Mouse (Mus musculus) cerebellum, adult 2 months (tissue): Measurements from ENCODE around the gene Yars.

ENCODE experiments used
- CTCF ChIP-seq: fragments of 200-500 bp; IDR thresholded peaks from 2 replicates; pipeline ENCODE4 v1.5.1; 2011; ENCODE audit warnings: low read depth, mild to moderate bottlenecking, control low read depth, low read length, moderate library complexity, borderline replicate concordance; ENCODE audit not compliant: insufficient read depth
- POLR2A ChIP-seq: fragments of 200-500 bp; IDR thresholded peaks from 2 replicates; pipeline ENCODE4 v1.6.1; 2011; ENCODE audit warnings: low read length, control low read depth, borderline replicate concordance; ENCODE audit not compliant: insufficient read depth

- TF ChIP-seq CTCF (no peak), POLR2A (no peak)
These were observed 1.4 kb upstream of the Yars start for GRCm38 (mm10) chr4:129188041-129188659.
